Mouse (Mus musculus): ENCODE measurements around the gene Vps52.

The Vps52 gene

DNA sequence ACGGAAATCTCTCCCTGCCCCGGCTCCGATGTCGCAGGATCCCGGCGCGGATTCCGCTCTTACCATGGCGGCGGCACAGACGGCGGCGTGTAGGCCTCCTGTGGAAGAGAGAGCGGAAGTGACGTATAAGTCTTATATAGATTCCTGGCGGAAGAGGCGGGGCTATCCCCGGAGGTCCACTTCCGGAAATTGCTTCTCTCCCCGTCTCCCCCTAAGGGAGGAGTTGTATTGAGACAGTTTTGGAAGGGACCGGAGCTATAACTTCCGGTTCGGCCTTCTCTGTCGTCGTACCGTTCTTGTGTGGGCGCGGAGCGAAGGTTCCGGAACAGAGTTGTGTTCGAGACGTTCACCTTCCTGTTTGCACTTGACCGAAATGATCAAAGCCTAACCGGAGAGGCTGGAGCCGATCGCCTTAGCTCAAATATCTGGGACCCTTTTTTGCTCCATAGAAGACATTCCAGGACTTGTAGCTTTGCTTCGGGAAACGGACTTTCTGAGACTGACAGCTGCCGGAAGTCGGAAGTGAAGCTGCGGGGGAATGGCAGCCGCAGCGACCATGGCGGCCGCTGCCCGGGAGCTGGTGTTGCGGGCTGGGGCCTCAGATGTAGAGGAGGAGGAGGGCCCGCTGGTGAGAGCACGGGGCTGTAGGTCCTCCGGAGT lies at the start of gene Vps52, which contains the start of gene Rps18:
Vps52 (plus strand) TSS at position 258 of the 660 bp plus-strand sequence.
Rps18 (minus strand) TSS at position 447 of the 660 bp plus-strand sequence.
- ChIA-PET CTCF (interaction anchor here (0.6 to 4.7 kb wide), 19 partner anchors 10 to 180 kb away, joined by 3 to 15 read pairs (median 4); partner anchors contain the start of genes Rgl2 (in 1 of the 4), Rxrb (in 1 of the 4) and Slc39a7 (in 1 of the 4)), POLR2A (interaction anchor here (0.5 to 11.4 kb wide), 155 partner anchors 9 to 1549 kb away, joined by 3 to 528 read pairs (median 5); partner anchors contain the start of genes H2-DMa (in 4 of the 4), Pfdn6 (in 4 of the 4), Rxrb (in 4 of the 4) and Slc39a7 (in 4 of the 4))

DNA sequence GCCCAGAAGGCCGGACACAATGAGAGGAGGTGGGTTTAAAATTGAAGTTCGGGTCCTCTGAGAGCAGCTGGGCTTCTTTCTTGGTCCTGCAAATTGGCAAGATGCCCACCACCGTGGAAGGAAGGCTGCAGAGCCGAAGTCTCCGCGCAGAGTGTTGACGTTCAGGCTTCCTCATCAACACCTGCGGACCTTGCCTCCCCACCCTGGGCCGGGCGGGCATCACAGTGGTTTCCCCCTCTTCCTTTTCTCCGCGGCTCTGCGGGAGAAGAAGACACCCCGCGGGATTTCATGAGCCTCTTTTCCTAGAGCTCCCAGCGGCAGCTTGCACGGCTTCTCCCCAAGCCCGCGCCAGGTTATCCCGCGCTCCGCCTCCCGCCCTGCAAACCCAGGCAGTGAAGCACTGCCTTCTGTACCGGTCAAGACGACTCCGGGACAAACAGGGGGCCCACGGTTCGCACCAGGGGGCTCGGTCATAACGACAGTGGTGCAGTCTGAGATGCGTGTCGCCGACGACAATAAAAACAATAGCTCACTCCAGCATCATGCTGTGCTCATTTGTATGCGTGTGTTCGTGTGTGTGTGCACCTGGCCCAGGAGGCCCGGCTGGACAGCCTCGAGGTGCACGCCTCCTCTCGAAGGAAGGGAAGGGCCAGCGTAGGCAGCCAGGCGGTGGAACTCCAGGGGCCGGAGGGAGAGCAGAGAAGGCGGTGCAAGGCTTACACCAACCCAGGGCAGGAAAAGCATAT lies 47.1 kb upstream of the Vps52 start:
- ChIA-PET CTCF (interaction anchor here (0.6 to 5.2 kb wide), 20 partner anchors 9 to 289 kb away, joined by 3 to 51 read pairs (median 4); partner anchors contain the start of genes Kifc1 (in 2 of the 4) and Psmb8 (in 1 of the 4)), POLR2A (interaction anchor here (0.5 to 13.1 kb wide), 79 partner anchors 8 to 1251 kb away, joined by 3 to 258 read pairs (median 4); partner anchors contain the start of genes B3galt4 (in 4 of the 4), H2-DMa (in 3 of the 4), Ndufa7 (in 3 of the 4) and Rps18 (in 3 of the 4))

DNA sequence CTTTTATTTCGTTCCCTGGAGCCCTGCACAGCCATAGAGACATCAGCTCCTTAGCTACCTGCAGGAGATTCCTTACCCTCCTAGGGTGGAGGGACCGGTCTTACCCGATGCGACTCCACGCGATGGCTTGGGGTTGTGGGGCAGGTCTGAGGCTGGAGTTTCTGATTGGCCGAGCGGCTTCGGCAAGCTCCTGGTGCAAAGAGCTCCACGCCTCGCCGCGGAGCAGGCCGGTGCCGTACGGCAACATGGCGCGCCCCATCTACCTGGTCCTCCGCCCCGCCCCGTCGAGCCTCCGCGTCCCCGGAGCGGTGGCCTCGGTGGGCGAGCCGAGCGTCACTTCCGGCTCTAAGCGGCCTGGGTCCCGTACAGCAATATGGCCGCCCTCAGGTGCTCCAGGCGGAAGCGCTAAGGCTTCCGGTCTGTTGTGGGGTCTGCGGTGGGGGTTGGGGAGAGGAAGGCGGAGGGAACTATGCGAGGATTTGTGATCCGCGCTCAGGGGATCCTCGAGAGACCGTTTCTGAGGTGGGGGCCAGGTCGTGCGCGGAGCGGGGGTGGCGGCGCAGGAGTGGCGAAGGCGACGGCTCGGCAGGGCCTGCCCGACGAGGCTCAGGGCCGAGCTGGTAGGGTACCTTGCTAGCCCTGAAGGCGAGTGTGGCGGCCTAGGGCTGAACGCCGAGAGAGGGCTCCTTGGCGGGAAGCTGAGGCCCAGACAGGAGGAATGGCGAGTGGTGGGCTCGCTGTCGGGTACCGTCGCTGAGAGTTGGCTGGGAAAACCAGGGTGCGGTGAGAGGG lies 46.3 kb upstream of the Vps52 start, which contains the start of gene Daxx:
Daxx (plus strand) TSS at position 338 of the 792 bp plus-strand sequence.
- ChIA-PET POLR2A (interaction anchor here (0.6 to 13.1 kb wide), 78 partner anchors 7 to 1250 kb away, joined by 3 to 258 read pairs (median 4); partner anchors contain the start of genes B3galt4 (in 4 of the 4), H2-DMa (in 3 of the 4), Ndufa7 (in 3 of the 4) and Rps18 (in 3 of the 4)), CTCF (interaction anchor here in 3 of 4 experiments (0.6 to 5.2 kb wide), 20 partner anchors 8 to 216 kb away, joined by 3 to 51 read pairs (median 6); partner anchors contain the start of genes Kifc1 (in 2 of the 3), Ndufa7 (in 1 of the 3) and Rps28 (in 1 of the 3))

DNA sequence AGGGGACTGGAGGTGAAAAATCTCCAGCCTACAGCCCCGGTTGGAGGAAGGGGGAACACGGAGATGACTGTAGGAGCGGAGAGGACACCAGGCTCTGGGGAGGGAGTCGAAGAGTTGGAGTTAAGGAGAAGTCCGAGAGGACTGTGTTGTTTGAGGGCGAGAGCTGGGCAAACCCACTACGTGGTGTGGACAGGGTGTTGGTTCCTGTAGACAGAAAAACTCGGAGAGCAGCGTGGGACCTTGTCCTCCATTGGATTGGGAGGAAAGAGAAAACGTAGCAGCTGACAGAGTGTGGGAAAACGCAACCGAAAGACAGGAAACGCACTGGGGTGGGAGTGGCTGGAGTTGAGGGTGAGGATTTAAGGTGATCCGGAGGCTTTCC lies 45.8 kb upstream of the Vps52 start:
- CTCF ChIA-PET: interaction anchor here (0.7 to 5.2 kb wide), 12 partner anchors 9 to 85 kb away, joined by 3 to 51 read pairs (median 8); partner anchors contain the start of genes Ndufa7 (in 1 of the 4) and Rps28 (in 1 of the 4)
- POLR2A ChIA-PET: interaction anchor here (0.7 to 13.1 kb wide), 36 partner anchors 7 to 311 kb away, joined by 3 to 258 read pairs (median 10); partner anchors contain the start of genes Ndufa7 (in 3 of the 4), Rps28 (in 3 of the 4), B3galt4 (in 2 of the 4) and H2-DMa (in 2 of the 4)

DNA sequence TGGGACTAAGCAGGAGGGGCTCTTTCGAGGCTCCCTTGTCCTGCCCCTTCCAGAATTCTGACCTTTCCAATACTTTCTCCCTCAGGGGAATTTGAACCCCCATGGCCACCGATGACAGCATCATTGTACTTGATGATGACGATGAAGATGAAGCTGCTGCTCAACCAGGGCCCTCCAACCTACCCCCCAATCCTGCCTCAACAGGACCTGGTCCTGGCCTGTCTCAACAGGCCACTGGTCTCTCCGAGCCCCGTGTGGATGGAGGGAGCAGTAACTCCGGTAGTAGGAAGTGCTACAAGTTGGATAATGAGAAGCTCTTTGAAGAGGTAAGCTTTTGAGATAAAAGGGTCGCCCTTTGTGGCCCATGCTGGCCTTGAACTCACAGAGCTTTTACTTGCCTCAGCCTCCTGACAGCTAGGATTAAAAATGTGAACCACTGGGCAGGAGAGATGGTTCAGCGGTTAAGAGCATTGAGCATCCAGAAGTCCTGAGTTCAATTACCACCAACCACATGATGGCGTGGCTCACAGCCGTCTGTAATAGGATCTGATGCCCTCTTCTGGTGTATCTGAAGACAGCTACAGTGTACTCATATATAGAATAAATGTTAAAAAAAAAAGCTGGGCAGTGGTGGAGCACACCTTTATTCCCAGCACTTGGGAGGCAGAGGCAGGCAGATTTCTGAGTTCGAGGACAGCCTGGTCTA lies 45.1 kb upstream of the Vps52 start:
- ChIA-PET CTCF (interaction anchor here (0.7 to 5.2 kb wide), 15 partner anchors 9 to 86 kb away, joined by 3 to 51 read pairs (median 6); partner anchors contain the start of genes Ndufa7 (in 1 of the 4) and Rps28 (in 1 of the 4)), POLR2A (interaction anchor here (0.6 to 13.1 kb wide), 29 partner anchors 7 to 209 kb away, joined by 3 to 258 read pairs (median 11); partner anchors contain the start of genes Ndufa7 (in 4 of the 4), Rps28 (in 4 of the 4), B3galt4 (in 2 of the 4) and H2-DMa (in 2 of the 4))

DNA sequence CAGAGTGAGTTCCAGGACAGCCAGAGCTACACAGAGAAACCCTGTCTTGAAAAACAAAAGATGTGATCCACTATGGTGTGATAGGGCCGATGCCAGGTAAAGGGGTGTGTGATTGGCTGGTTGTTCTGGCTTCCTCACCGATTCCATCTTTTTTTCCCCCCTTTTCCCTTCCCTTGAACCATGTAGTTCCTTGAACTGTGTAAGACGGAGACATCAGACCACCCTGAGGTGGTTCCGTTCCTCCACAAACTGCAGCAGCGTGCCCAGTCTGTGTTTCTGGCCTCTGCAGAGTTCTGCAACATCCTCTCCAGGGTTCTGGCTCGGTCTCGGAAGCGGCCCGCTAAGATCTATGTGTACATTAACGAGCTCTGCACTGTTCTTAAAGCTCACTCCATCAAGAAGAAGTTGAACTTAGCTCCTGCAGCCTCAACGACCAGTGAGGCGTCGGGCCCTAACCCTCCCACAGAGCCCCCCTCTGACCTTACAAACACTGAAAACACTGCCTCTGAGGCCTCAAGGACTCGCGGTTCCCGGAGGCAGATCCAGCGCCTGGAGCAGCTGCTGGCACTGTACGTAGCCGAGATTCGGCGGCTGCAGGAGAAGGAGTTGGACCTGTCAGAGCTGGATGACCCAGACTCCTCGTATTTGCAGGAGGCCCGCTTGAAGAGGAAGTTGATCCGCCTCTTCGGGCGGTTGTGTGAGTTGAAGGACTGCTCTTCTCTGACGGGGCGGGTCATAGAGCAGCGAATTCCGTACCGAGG lies 44.4 kb upstream of the Vps52 start:
- ChIA-PET POLR2A (interaction anchor here (0.5 to 13.1 kb wide), 28 partner anchors 6 to 151 kb away, joined by 3 to 258 read pairs (median 6); partner anchors contain the start of genes B3galt4 (in 4 of the 4), Ndufa7 (in 4 of the 4), Rps28 (in 4 of the 4) and Pfdn6 (in 2 of the 4)), CTCF (interaction anchor here (0.7 to 5.2 kb wide), 15 partner anchors 8 to 103 kb away, joined by 3 to 51 read pairs (median 4); partner anchors contain the start of genes Ndufa7 (in 1 of the 4), Rgl2 (in 1 of the 4) and Rps28 (in 1 of the 4))

DNA sequence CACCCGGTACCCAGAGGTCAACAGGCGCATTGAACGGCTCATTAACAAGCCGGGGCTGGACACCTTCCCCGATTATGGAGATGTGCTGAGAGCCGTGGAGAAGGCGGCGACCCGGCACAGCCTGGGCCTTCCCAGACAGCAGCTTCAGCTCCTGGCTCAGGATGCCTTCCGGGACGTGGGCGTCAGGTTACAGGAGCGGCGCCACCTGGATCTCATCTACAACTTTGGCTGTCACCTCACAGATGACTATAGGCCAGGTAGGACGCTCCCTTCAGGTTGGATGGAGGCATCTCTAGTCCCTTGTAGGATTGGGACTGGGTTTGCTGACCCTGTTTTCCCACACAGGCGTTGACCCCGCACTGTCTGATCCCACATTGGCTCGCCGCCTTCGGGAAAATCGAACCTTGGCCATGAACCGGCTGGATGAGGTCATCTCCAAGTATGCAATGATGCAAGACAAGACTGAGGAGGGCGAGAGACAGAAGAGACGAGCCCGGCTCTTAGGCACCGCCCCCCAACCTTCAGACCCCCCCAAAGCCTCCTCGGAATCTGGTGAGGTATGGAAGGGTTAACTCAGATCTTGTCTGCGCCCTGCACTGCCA lies 43.7 kb upstream of the Vps52 start:
- ChIA-PET CTCF (interaction anchor here (0.6 to 5.2 kb wide), 12 partner anchors 12 to 110 kb away, joined by 3 to 51 read pairs (median 4); partner anchors contain the start of gene Rgl2 (in 1 of the 4)), POLR2A (interaction anchor here (0.5 to 13.1 kb wide), 24 partner anchors 8 to 152 kb away, joined by 3 to 258 read pairs (median 6); partner anchors contain the start of genes B3galt4 (in 4 of the 4), Ndufa7 (in 2 of the 4), Pfdn6 (in 2 of the 4) and Rps18 (in 2 of the 4))

DNA sequence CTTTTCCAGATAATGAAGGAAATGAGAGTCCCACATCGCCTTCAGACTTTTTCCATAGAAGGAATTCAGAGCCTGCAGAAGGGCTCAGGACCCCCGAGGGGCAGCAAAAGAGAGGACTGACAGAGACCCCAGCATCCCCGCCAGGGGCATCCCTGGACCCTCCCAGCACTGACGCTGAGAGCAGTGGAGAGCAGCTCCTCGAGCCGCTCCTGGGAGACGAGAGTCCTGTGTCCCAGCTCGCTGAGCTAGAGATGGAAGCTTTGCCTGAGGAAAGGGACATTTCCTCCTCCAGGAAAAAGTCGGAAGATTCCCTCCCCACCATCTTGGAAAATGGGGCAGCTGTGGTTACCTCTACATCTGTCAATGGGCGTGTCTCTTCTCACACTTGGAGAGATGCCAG lies 42.3 kb upstream of the Vps52 start:
- ChIA-PET POLR2A (interaction anchor here in 3 of 4 experiments (0.6 to 13.1 kb wide), 16 partner anchors 9 to 153 kb away, joined by 3 to 258 read pairs (median 6); partner anchors contain the start of genes B3galt4 (in 3 of the 3), Ndufa7 (in 2 of the 3), Rps18 (in 2 of the 3) and Rps28 (in 2 of the 3)), CTCF (interaction anchor here (0.6 to 5.2 kb wide), 8 partner anchors 10 to 1181 kb away, joined by 3 to 51 read pairs (median 4); no protein-coding TSS in a partner anchor)

DNA sequence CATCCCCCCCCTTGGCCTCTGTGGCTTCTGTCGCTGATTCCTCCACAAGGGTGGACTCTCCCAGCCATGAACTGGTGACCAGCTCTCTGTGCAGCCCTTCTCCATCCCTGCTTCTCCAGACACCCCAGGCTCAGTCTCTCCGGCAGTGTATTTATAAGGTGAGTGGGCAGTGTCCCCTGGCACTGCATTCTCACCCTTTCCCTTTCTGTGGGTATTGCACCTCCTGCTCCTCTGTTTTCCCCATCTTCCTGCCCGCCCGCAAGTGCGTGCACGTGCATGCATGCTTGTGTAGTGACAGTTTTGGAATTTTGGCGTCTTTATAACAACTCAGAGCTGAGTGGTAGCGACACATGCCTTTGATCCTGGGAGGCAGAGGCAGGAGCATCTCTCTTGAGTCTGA lies 41.7 kb upstream of the Vps52 start:
- CTCF ChIA-PET: interaction anchor here in 3 of 4 experiments (0.6 to 3.5 kb wide), 5 partner anchors 11 to 1182 kb away, joined by 3 to 31 read pairs (median 10); no protein-coding TSS in a partner anchor
- POLR2A ChIA-PET: interaction anchor here in 3 of 4 experiments (0.7 to 13.1 kb wide), 11 partner anchors 6 to 922 kb away, joined by 3 to 258 read pairs (median 44); partner anchors contain the start of genes B3galt4 (in 2 of the 3), Daxx (in 1 of the 3), Kifc1 (in 1 of the 3) and Rgl2 (in 1 of the 3)

DNA sequence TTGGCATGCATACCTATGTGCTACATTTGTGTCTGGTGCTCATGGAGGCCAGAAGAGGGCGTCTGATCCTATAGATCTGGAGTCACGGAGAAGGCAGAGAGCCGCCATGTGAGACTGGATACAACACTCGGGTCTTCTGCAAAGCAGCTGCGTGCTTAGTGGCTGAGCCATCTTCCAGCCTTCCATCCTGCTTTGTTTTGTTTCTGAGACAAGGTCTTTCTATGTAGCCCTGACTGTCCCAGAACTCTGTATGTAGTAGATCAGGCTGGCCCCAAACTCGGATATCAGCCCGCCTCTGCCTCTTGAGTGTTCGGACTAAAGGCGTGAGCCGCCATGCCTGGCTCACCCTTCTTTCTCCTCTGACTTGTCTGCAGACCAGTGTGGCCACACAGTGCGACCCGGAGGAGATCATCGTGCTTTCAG lies 40.6 kb upstream of the Vps52 start:
- ChIA-PET CTCF (interaction anchor here (0.6 to 3.5 kb wide), 17 partner anchors 8 to 1202 kb away, joined by 3 to 31 read pairs (median 5); partner anchors contain the start of gene Kifc1 (in 1 of the 4)), POLR2A (interaction anchor here (0.6 to 13.1 kb wide), 49 partner anchors 7 to 455 kb away, joined by 3 to 258 read pairs (median 7); partner anchors contain the start of genes B3galt4 (in 3 of the 4), H2-DMa (in 3 of the 4), Rgl2 (in 3 of the 4) and Rps18 (in 3 of the 4))

DNA sequence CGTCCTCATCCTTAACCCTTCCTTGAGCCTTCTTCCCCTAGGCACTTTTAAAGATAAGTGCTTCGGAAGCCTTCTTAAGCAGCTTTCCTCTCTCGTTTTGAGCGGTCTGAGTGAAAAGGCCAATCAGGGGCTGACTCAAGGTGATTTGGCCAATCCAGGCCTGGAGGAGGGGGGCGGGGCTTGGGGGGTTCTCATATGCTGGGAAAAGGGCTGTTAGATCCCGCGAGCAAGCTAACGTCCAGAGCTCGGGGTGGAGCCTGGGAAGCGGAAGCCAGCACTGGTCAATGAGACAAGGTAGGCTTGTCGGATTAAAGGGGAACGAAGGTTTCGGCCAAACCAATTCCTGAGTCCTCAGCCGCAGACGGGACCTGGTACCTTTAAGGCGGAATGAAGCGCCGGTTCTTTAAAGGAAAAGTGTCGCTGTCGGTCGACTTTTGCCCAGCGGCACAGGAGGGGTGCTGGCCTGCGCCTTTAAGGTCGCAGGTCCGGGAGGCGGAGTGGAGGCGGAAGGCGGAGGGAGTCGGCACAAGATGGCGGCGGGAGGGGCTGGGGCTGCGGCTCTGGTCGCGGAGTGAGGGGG lies 39.9 kb upstream of the Vps52 start, which contains the start of the genes Tapbp and Zbtb22:
Tapbp (plus strand) TSS at position 229 of the 580 bp plus-strand sequence.
Zbtb22 (plus strand) TSS at position 234 of the 580 bp plus-strand sequence.
- ChIA-PET CTCF (interaction anchor here (0.6 to 3.5 kb wide), 22 partner anchors 8 to 193 kb away, joined by 3 to 31 read pairs (median 4); partner anchors contain the start of genes Kifc1 (in 1 of the 4), Rxrb (in 1 of the 4) and Slc39a7 (in 1 of the 4)), POLR2A (interaction anchor here (0.5 to 13.1 kb wide), 73 partner anchors 8 to 455 kb away, joined by 3 to 258 read pairs (median 6); partner anchors contain the start of genes B3galt4 (in 3 of the 4), H2-DMa (in 3 of the 4), Ndufa7 (in 3 of the 4) and Rgl2 (in 3 of the 4))

DNA sequence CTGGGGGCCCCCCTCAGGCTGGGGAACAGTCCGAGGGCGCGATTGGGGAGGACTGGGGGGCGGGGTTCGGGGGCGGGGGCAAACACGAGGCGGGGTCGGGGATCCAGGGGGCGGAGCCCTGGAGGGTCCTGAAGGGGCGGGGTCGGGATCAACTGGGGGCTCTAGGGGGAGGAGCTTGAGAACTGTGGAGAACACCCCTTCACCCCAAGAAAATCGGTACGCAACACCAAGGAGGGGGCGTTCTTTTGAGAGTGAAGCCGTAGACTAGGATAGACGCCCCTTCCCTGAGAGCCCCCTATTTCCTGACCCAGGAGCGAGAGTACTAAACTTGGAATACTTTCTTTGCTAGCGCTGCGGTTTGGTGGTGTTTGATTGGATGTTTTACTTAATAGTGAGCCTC lies 39.3 kb upstream of the Vps52 start:
- CTCF ChIA-PET: interaction anchor here in 3 of 4 experiments (0.6 to 3.5 kb wide), 15 partner anchors 8 to 115 kb away, joined by 3 to 31 read pairs (median 4); partner anchors contain the start of genes Kifc1 (in 1 of the 3), Rxrb (in 1 of the 3) and Slc39a7 (in 1 of the 3)

More for the DNA sequence above, 39.3 kb upstream of the Vps52 start:
- POLR2A ChIA-PET: interaction anchor here (0.5 to 13.1 kb wide), 64 partner anchors 8 to 330 kb away, joined by 3 to 258 read pairs (median 6); partner anchors contain the start of genes B3galt4 (in 3 of the 4), H2-DMa (in 3 of the 4), Ndufa7 (in 3 of the 4) and Rps18 (in 3 of the 4)

Measured in embryonic stem cell, embryonic (primary cell).